Mouse (Mus musculus) heart, embryonic 14.5 days (tissue): ENCODE measurements around the gene Foxi2. TPM values are rescaled to one million over a fixed set of nuclear protein-coding genes. Genes with fewer than 3 reads are reported as not detected.

Source experiments
- ATAC-seq: fragments of 200-750 bp; cut with Nextera tagmentation; 2 replicates; pipeline ENCODE4 v1.8.0; 2017; ENCODE audit warnings: low read depth, moderate TSS enrichment; ENCODE audit not compliant: insufficient number of reproducible peaks, insufficient read depth, low FRiP score
- H3K27ac ChIP-seq, 2 experiments: fragments of 200-500 bp in 1 of 2; fragments of 300-500 bp in 1 of 2; sonication (generic) in 1 of 2; replicated peaks in 1 of 2; 2 replicates each; pipeline ENCODE4 v1.5.1; 2012 to 2014; ENCODE audit warnings: low read depth in 2 of 2, low read length in 2 of 2, control low read depth in 1 of 2, mild to moderate bottlenecking in 1 of 2, mixed read lengths in 1 of 2; ENCODE audit not compliant: control insufficient read depth in 1 of 2, insufficient read depth in 1 of 2
- H3K27me3 ChIP-seq: fragments of 300-500 bp; sonication (generic); 2 replicates; pipeline ENCODE4 v1.6.1; 2014; ENCODE audit warnings: mild to moderate bottlenecking, low read length, control low read depth; ENCODE audit not compliant: control insufficient read depth, insufficient read depth
- H3K36me3 ChIP-seq: fragments of 300-500 bp; sonication (generic); 2 replicates; pipeline ENCODE4 v1.6.1; 2014; ENCODE audit warnings: mild to moderate bottlenecking, control low read depth, low read length, mixed read lengths; ENCODE audit not compliant: control insufficient read depth, insufficient read depth
- H3K4me1 ChIP-seq, 2 experiments: fragments of 200-500 bp in 1 of 2; fragments of 300-500 bp in 1 of 2; sonication (generic) in 1 of 2; 2 replicates each; pipeline ENCODE4 v1.6.1; 2012 to 2014; ENCODE audit warnings: low read length in 2 of 2, control low read depth in 1 of 2, mixed read lengths in 1 of 2; ENCODE audit not compliant: control insufficient read depth in 2 of 2, insufficient read depth in 2 of 2
- H3K4me2 ChIP-seq: fragments of 300-500 bp; sonication (generic); 2 replicates; pipeline ENCODE4 v1.6.1; 2014; ENCODE audit warnings: mild to moderate bottlenecking, low read length
- H3K4me3 ChIP-seq, 2 experiments: fragments of 200-500 bp in 1 of 2; fragments of 300-500 bp in 1 of 2; sonication (generic) in 1 of 2; 2 replicates each; pipeline ENCODE4 v1.5.1; 2012 to 2014; ENCODE audit warnings: low read length in 2 of 2, mild to moderate bottlenecking in 2 of 2, control low read depth in 1 of 2, low read depth in 1 of 2, moderate library complexity in 1 of 2; ENCODE audit not compliant: control insufficient read depth in 1 of 2, insufficient read depth in 1 of 2
- H3K9ac ChIP-seq: fragments of 300-500 bp; sonication (generic); 2 replicates; pipeline ENCODE4 v1.6.1; 2014; ENCODE audit warnings: mild to moderate bottlenecking, low read length
- H3K9me3 ChIP-seq: fragments of 300-500 bp; sonication (generic); 2 replicates; pipeline ENCODE4 v1.6.1; 2016; ENCODE audit warnings: low read length, control low read depth; ENCODE audit not compliant: control insufficient read depth
- WGBS: fragments of 180-500 bp; shearing (Covaris S2); extraction: QIAGEN DNeasy Blood & Tissue Kit; methylation state at CpG from one replicate; pipeline ENCODE4 v1.1.7; 2014; 5-methylcytosine and 5-hydroxymethylcytosine counted together
- polyA plus RNA-seq: library from polyadenylated mRNA; unstranded; fragments of >200 nt; fragmentation: Nextera tagmentation; extraction: Ambion mirVana; gene quantifications from 2 replicates; pipeline ENCODE4 v1.2.1, GENCODE M21; 2014

Foxi2 gene
- polyA plus RNA-seq: not detected in 2 replicates

GRCm38 (mm10) chr7:135410237-135410965 lies at the start of gene Foxi2:
Gene Foxi2, plus strand, starts transcription at chr7:135410308.
- 1% methylated on average over 48 of the region's 51 CpGs for WGBS
- no peak for ATAC-seq

DNA sequence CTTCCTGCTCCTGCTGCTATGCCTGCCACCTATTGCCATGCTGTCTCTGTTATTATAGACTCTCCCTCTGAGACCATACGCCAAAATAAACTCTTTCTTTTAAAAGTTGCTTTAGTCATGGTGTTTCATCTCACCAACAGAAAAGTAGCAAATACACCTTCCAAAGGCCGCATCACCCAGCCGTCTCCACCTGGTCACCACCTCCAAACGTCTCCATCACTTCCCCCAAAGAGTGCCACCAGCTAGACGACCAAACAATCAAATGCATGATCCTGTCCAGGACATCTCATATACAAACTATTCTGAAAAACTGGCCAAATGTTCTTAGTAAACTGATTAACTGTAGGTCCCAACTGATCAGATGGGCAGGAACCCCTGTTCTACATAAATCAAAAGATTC lies 45.5 kb upstream of the Foxi2 start:
- H3K4me1 ChIP-seq: no peaks in the 10 kb centered on the region
- H3K27ac ChIP-seq: no peak overlapping the region
- no peak for ATAC-seq
- no peaks in the 10 kb centered on the region; the same call in 1 of the 2 replicates for H3K9me3 ChIP-seq
- no peak overlapping the region for H3K4me3 ChIP-seq
- 83% methylated on average over 5 of the region's 5 CpGs for WGBS
- H3K9ac ChIP-seq: no peak overlapping the region
- no peaks in the 10 kb centered on the region for H3K27me3 ChIP-seq
- no peaks in the 10 kb centered on the region for H3K36me3 ChIP-seq
- H3K4me2 ChIP-seq: no peak overlapping the region

More at GRCm38 (mm10) chr7:135410237-135410965, at the start of gene Foxi2:
- Histone ChIP-seq H3K4me3 (peak within 1 kb of the TSS in 1 of 2 experiments; percentile 3; a peak in 2 of 4 replicates), H3K27me3 (peaks cover 51% of the 10 kb centered on the region), H3K4me1 (peaks cover 0 to 3% of the 10 kb centered on the region in 2 experiments; a peak in 1 of 4 replicates), H3K27ac (no peak within 1 kb of the TSS), H3K9ac (no peak within 1 kb of the TSS), H3K9me3 (no peaks in the 10 kb centered on the region), H3K4me2 (peak within 1 kb of the TSS; percentile 41), H3K36me3 (no peaks in the 10 kb centered on the region)

GRCm38 (mm10) chr7:135376048-135376447 lies 34.1 kb upstream of the Foxi2 start:
- H3K9me3 ChIP-seq: no peaks in the 10 kb centered on the region
- 85% methylated on average over 13 of the region's 13 CpGs for WGBS
- ATAC-seq: no peak

GRCm38 (mm10) chr7:135376932-135377331 lies 33.2 kb upstream of the Foxi2 start:
- Histone ChIP-seq H3K4me3 (no peak overlapping the region), H3K4me2 (no peak overlapping the region), H3K27ac (no peak overlapping the region), H3K36me3 (no peaks in the 10 kb centered on the region), H3K4me1 (no peaks in the 10 kb centered on the region), H3K9ac (no peak overlapping the region), H3K27me3 (no peaks in the 10 kb centered on the region), H3K9me3 (no peaks in the 10 kb centered on the region)
- WGBS: 54% methylated on average over 5 of the region's 5 CpGs
- no peak for ATAC-seq

More at GRCm38 (mm10) chr7:135376048-135376447, 34.1 kb upstream of the Foxi2 start:
- H3K4me2 ChIP-seq: no peak overlapping the region
- H3K9ac ChIP-seq: no peak overlapping the region
- no peaks in the 10 kb centered on the region for H3K4me1 ChIP-seq
- no peak overlapping the region for H3K27ac ChIP-seq
- no peak overlapping the region for H3K4me3 ChIP-seq
- no peaks in the 10 kb centered on the region for H3K27me3 ChIP-seq
- H3K36me3 ChIP-seq: no peaks in the 10 kb centered on the region

GRCm38 (mm10) chr7:135378331-135378730 lies 31.8 kb upstream of the Foxi2 start:
- Histone ChIP-seq H3K9me3 (no peaks in the 10 kb centered on the region), H3K9ac (no peak overlapping the region), H3K27me3 (no peaks in the 10 kb centered on the region), H3K4me3 (no peak overlapping the region), H3K4me2 (no peak overlapping the region), H3K36me3 (no peaks in the 10 kb centered on the region), H3K4me1 (no peaks in the 10 kb centered on the region), H3K27ac (no peak overlapping the region)
- no peak for ATAC-seq
- WGBS: 75% methylated on average over 5 of the region's 5 CpGs

- H3K9me3 ChIP-seq: no peaks in the 10 kb centered on the region
- WGBS: 66% methylated on average over 3 of the region's 3 CpGs
- ATAC-seq: no peak
Observed at GRCm38 (mm10) chr7:135389039-135389438, 21.1 kb upstream of the Foxi2 start.

DNA sequence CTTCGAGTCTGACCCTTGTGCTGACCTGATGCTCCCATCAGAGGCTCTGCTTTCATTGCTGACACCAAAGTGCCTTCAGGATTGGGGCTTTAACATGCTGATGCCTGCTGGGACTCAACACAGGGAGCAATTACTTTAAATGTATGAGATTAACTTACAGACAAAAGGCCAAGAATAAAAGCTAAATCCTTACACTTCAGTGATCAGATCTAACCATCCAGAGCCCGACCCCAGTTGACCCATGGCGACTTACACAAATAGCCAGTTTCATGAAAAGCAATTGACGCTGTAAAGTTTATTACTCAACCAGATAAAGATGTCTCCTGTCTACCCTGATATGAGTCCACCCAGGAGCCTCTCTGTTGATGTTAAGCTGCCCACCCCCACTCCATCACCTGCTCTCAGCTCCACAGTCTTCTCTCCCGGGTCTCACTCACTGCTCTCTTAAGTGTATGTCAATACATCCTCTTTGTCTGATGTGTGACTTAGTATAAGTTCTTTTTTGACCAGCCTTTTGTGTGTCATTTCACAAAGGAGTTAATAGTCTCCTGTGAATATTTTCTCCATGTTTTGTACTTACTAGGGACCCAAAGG lies 17.1 kb upstream of the Foxi2 start:
- Histone ChIP-seq H3K9me3 (no peaks in the 10 kb centered on the region), H3K4me3 (no peak overlapping the region), H3K36me3 (no peaks in the 10 kb centered on the region), H3K4me1 (no peaks in the 10 kb centered on the region), H3K27ac (no peak overlapping the region), H3K9ac (no peak overlapping the region), H3K4me2 (no peak overlapping the region), H3K27me3 (no peaks in the 10 kb centered on the region)
- no peak for ATAC-seq
- 30% methylated on average over 5 of the region's 5 CpGs for WGBS

More at GRCm38 (mm10) chr7:135389039-135389438, 21.1 kb upstream of the Foxi2 start:
- Histone ChIP-seq H3K36me3 (no peaks in the 10 kb centered on the region), H3K9ac (no peak overlapping the region), H3K4me2 (no peak overlapping the region), H3K4me3 (no peak overlapping the region), H3K27ac (no peak overlapping the region), H3K27me3 (no peaks in the 10 kb centered on the region), H3K4me1 (no peaks in the 10 kb centered on the region)
